Mouse (Mus musculus) kidney, adult 18-20 months (tissue): Measurements from ENCODE around the gene Akap12.

Experiments used
- DNase-seq: peaks from one replicate; pipeline ENCODE4 v3.0.0; 2021

The Akap12 gene

GRCm38 (mm10) chr10:4407191-4407590 is 141.0 kb downstream of the Akap12 start:
- no peak for DNase-seq
